Mouse (Mus musculus) bone marrow, adult 2 months (tissue): ENCODE results near the gene Aup1. TPM values are rescaled to one million over a fixed set of nuclear protein-coding genes. Genes with fewer than 3 reads are reported as not detected.

Experiments used
- H3K27ac ChIP-seq: fragments of 200-500 bp; 2 replicates; pipeline ENCODE4 v1.5.1; 2012; ENCODE audit warnings: low read depth, mild to moderate bottlenecking, control low read depth, inconsistent platforms, low read length; ENCODE audit not compliant: control insufficient read depth, poor library complexity, insufficient read depth
- H3K4me1 ChIP-seq: fragments of 200-500 bp; 2 replicates; pipeline ENCODE4 v1.6.1; 2011; ENCODE audit warnings: low read length; ENCODE audit not compliant: control insufficient read depth, insufficient read depth
- H3K4me3 ChIP-seq: fragments of 200-500 bp; replicated peaks from 2 replicates; pipeline ENCODE3; 2011; ENCODE audit warnings: mild to moderate bottlenecking, low read depth, low read length, control low read depth; ENCODE audit not compliant: control insufficient read depth
- CTCF ChIP-seq: fragments of 200-500 bp; IDR thresholded peaks from 2 replicates; pipeline ENCODE4 v1.5.1; 2011; ENCODE audit warnings: low read length, control low read depth; ENCODE audit not compliant: control insufficient read depth, insufficient read depth
- POLR2A ChIP-seq: fragments of 200-500 bp; IDR thresholded peaks from 2 replicates; pipeline ENCODE4 v1.6.1; 2011; ENCODE audit warnings: low read depth, mild to moderate bottlenecking, control low read depth, low read length, borderline replicate concordance; ENCODE audit not compliant: control insufficient read depth
- WGBS: fragments of 180-500 bp; shearing (Covaris S2); methylation state at CpG from one replicate; pipeline ENCODE4 v1.1.7; 2018; 5-methylcytosine and 5-hydroxymethylcytosine counted together
- polyA plus RNA-seq: library from polyadenylated mRNA; stranded (reverse); fragments of >200 nt; gene quantifications from 2 replicates; pipeline ENCODE4 v1.2.4, GENCODE M21; 2011; ENCODE audit warnings: low replicate concordance; ENCODE audit not compliant: missing spikeins, insufficient read depth, insufficient read length

The Aup1 gene
- polyA plus RNA-seq, 1 experiment: 337 TPM

- Histone ChIP-seq H3K4me3 (peak within 1 kb of the TSS; percentile 95), H3K27ac (peak within 1 kb of the TSS; percentile 79), H3K4me1 (peaks cover 3% of the 10 kb centered on the region; the same call in 1 of the 2 replicates)
- peak; percentile 70 for TF ChIP-seq POLR2A
- no peak for TF ChIP-seq CTCF
- 1% methylated on average over 51 of the region's 51 CpGs for WGBS
These were observed 20.8 kb upstream of the Aup1 start, which contains the start of the genes Dok1 and Loxl3 for GRCm38 (mm10) chr6:83033249-83034185. TSS of gene Dok1 (minus strand) at chr6:83033471. TSS of gene Loxl3 (plus strand) at chr6:83034173.

DNA sequence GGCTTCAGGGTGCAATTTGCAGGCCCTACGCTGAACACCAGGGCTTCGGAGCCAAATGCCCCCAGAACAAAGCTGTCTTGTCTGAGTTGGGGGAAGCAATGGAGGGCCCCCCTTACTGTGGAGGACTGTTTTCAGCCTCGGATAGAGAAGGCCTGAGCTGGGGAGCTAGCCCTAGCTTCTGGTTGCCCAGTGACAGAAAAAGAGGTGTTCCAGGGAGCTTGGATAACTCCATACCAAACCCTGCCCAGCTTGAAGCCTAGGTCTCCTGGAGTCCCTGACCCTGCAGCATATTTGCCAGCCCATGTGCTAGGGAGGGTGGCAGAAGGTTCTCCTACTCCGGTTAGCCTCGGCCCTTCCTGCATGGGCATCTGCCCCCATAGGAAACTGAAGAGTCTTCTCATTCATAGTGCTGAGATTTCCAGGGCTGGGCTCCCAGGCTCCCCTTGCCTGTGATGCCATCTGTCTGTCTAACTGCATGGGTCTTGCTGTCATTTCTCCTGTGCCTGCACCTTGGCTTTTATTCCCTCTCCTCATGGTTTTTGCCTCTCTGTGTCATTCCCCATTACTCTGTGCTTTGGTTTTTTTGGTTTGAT is 19.8 kb upstream of the Aup1 start:
- Histone ChIP-seq H3K27ac (no peak overlapping the region), H3K4me3 (no peak overlapping the region), H3K4me1 (peaks cover 3% of the 10 kb centered on the region; the same call in 1 of the 2 replicates)
- TF ChIP-seq CTCF (no peak), POLR2A (no peak)
- WGBS: 89% methylated on average over 5 of the region's 5 CpGs

GRCm38 (mm10) chr6:83037188-83037587 is 17.1 kb upstream of the Aup1 start:
- TF ChIP-seq POLR2A (no peak), CTCF (no peak)
- Histone ChIP-seq H3K4me3 (no peak overlapping the region), H3K27ac (no peak overlapping the region), H3K4me1 (peaks cover 3% of the 10 kb centered on the region; the same call in 1 of the 2 replicates)
- WGBS: 86% methylated on average over 8 of the region's 8 CpGs

DNA sequence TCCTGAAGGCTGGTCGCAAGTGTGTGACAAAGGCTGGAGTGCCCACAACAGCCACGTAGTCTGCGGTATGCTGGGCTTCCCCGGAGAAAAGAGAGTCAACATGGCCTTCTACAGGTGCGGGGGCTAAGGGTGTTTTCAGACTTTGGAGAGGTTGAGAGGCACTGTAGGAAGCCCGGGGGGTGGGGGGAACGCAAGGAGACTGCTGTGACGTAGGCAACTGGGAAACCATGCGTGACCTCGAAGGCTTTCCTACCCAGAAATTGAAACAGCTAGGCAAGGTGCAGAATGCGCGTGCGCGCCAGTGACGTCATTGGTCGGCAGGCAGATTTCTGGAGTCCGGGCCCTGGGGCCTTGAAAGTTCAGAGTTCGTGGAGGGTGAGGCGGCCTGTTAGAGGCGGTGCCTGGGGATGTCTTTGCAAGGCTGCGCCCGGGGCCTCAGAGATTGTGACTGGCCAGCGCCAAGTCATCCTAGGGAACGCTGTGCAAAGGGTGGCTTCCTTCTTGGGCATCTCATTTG is 15.8 kb upstream of the Aup1 start:
- peaks cover 3% of the 10 kb centered on the region; the same call in 1 of the 2 replicates for H3K4me1 ChIP-seq
- TF ChIP-seq POLR2A (no peak; the same call in 1 of the 2 replicates), CTCF (no peak)
- H3K4me3 ChIP-seq: peak overlapping the region; percentile 11
- WGBS: 20% methylated on average over 24 of the region's 24 CpGs
- peak overlapping the region; percentile 86 for H3K27ac ChIP-seq

DNA sequence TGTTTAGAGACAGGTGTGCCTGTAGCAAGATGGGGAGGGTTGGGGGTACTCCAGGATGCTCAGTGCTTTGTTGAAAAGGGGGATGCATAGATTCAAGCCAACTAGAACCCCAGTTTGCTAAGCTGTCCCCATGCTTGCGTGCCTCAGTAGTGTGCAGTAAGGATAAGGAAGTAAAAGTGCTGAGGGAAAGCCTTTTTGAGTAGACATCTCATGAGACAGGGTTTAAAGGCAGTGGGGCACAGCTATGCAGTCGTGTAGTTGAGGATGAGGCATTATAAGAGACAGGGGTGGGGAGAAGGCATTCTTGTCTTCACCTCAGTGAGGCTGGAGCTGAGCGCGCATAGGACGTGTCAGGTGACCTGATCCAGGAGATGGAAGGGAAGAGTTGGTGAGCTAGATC is 13.7 kb upstream of the Aup1 start:
- Histone ChIP-seq H3K4me1 (peaks cover 3% of the 10 kb centered on the region; the same call in 1 of the 2 replicates), H3K27ac (no peak overlapping the region), H3K4me3 (no peak overlapping the region)
- 83% methylated on average over 5 of the region's 5 CpGs for WGBS
- TF ChIP-seq POLR2A: no peak
- TF ChIP-seq CTCF: no peak

DNA sequence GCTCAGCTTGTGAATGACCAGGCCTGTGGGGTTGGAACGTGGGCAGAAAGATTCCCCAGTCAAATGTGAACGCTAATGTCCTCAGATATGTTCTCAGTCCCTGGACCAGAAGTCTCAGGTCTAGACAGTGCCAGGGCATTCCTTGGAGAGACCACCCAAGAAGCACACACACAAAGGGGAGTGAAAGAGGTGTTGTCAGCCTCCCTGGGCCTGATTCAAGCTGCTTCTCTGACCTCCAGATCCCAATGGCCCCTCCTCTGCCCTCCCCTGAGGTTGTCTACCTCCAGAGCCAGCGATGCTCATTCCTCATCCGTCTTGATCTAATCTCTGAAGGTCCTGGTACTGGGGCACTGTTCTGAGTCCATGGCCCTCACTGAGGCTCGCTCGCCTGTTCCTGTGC is 10.8 kb upstream of the Aup1 start:
- no peaks in the 10 kb centered on the region for H3K4me1 ChIP-seq
- no peak overlapping the region for H3K4me3 ChIP-seq
- no peak for TF ChIP-seq CTCF
- no peak for TF ChIP-seq POLR2A
- H3K27ac ChIP-seq: no peak overlapping the region
- 75% methylated on average over 6 of the region's 6 CpGs for WGBS

- H3K4me3 ChIP-seq: no peak overlapping the region
- no peak overlapping the region for H3K27ac ChIP-seq
- TF ChIP-seq POLR2A (no peak), CTCF (no peak)
- H3K4me1 ChIP-seq: no peaks in the 10 kb centered on the region
- WGBS: 89% methylated on average over 5 of the region's 5 CpGs
These were observed 10.3 kb upstream of the Aup1 start for GRCm38 (mm10) chr6:83043993-83044392.

DNA sequence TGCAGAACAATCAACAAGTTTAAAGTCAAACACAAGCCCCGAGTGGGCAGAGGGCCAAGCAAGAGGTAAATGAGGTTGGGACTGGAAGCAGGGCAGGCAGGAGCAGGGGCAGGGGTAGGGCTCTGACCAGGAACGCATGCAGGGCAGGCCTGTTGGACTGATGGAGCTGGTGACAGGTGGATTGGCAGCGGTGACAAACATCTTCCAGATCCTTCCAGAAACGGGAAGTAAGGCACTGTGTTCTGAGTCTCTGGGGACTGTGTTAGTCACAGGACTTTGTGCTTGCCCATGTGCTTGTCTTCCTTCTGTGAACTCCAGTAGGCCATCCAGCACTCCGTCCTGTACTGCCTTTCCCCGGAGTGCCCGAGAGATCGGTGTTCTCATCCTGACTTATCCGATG is 9.6 kb upstream of the Aup1 start:
- Histone ChIP-seq H3K4me3 (no peak overlapping the region), H3K27ac (no peak overlapping the region), H3K4me1 (no peaks in the 10 kb centered on the region)
- 46% methylated on average over 9 of the region's 9 CpGs for WGBS
- TF ChIP-seq CTCF: no peak
- TF ChIP-seq POLR2A: no peak
